Mouse (Mus musculus) heart, adult 2 months (tissue): ENCODE measurements at regions not wholly inside any gene's neighbourhood (a gene's known extent, or its start where the extent isn't known, plus 50 kb on each side); places are given as distances from the start of the nearest gene placed in this dataset.

ENCODE experiments used
- CTCF ChIP-seq: fragments of 200-600 bp; IDR thresholded peaks from 2 replicates; pipeline ENCODE4 v1.8.1; 2022; ENCODE audit warnings: antibody characterized with exemption, mild to moderate bottlenecking, moderate library complexity
- EP300 ChIP-seq: fragments of 200-500 bp; IDR thresholded peaks from 2 replicates; pipeline ENCODE4 v1.6.1; 2011; ENCODE audit warnings: low read depth, low read length, control low read depth; ENCODE audit not compliant: insufficient read depth
- POLR2A ChIP-seq: fragments of 200-500 bp; IDR thresholded peaks from 2 replicates; pipeline ENCODE4 v1.6.1; 2011; ENCODE audit warnings: mild to moderate bottlenecking, low read depth, low read length, control low read depth; ENCODE audit not compliant: insufficient read depth

- TF ChIP-seq EP300 (no peak), CTCF (no peak), POLR2A (no peak)
These were observed 123.1 kb upstream of the Clnk start for GRCm38 (mm10) chr5:38999700-39000099.
